ENCODE assay signal across 22 mouse cellular contexts in genomic region chr17:64248246-64248645, GRCm38 (mm10).
DNase-seq lines count a peak whose midpoint lies in the region; ATAC-seq and TF ChIP-seq lines count a peak whose summit lies in the region.
"Had no signal": no experiment of that assay in that cellular context is flagged by ENCODE, and none has a peak within 500 bp of the region (broad histone marks: within the 10 kb centered on the region; RNA-seq: fewer than 3 reads in every experiment).

No protein-coding gene starts in this region.

- H3K27me3 ChIP-seq in forebrain, postnatal 0 days (ENCODE audit: insufficient read depth, low read length) = no peaks in the 10 kb centered on the region
- no peaks in the 10 kb centered on the region for H3K27me3 ChIP-seq in forebrain, embryonic 12.5 days
- H3K27me3 ChIP-seq in liver, postnatal 0 days (ENCODE audit: insufficient read depth, low read length) = no peaks in the 10 kb centered on the region
- H3K27me3 ChIP-seq: hindbrain, embryonic 12.5 days; kidney, embryonic 15.5 days; neural tube, embryonic 12.5 days had no signal

- no peak for TF ChIP-seq EP300 in liver, postnatal 0 days (IDR thresholded peaks at IDR 0.05; ENCODE audit: low read depth)

- no peaks in the 10 kb centered on the region for H3K9me3 ChIP-seq in forebrain, postnatal 0 days (ENCODE audit: low read length)
- no peaks in the 10 kb centered on the region for H3K9me3 ChIP-seq in forebrain, embryonic 12.5 days
- H3K9me3 ChIP-seq in liver, postnatal 0 days (ENCODE audit: low read length) = no peaks in the 10 kb centered on the region
- H3K9me3 ChIP-seq: kidney, embryonic 15.5 days; limb, embryonic 10.5 days; neural tube, embryonic 12.5 days had no signal

- no peak overlapping the region for H3K27ac ChIP-seq in forebrain, postnatal 0 days (ENCODE audit: low read depth, low read length)
- H3K27ac ChIP-seq in forebrain, embryonic 12.5 days = no peak overlapping the region
- H3K27ac ChIP-seq in liver, postnatal 0 days (ENCODE audit: low read depth) = no peak overlapping the region
- H3K27ac ChIP-seq: hindbrain, embryonic 12.5 days; kidney, embryonic 15.5 days; limb, embryonic 10.5 days; macrophage; neural tube, embryonic 12.5 days had no signal

- H3K4me1 ChIP-seq in forebrain, postnatal 0 days (ENCODE audit: insufficient read depth) = no peaks in the 10 kb centered on the region
- H3K4me1 ChIP-seq in forebrain, embryonic 12.5 days = 0 out of 2 replicates have a peak, but pooled peaks cover 5% of the 10 kb centered on the region
- H3K4me1 ChIP-seq in liver, postnatal 0 days (ENCODE audit: insufficient read depth) = no peaks in the 10 kb centered on the region
- H3K4me1 ChIP-seq: hindbrain, embryonic 12.5 days; neural tube, embryonic 12.5 days had no signal

- no peak overlapping the region for H3K4me3 ChIP-seq in forebrain, postnatal 0 days (ENCODE audit: low read depth, low read length)
- H3K4me3 ChIP-seq in forebrain, embryonic 12.5 days (replicated peaks) = no peak overlapping the region
- no peak overlapping the region for H3K4me3 ChIP-seq in liver, postnatal 0 days (ENCODE audit: low read depth, low read length)
- H3K4me3 ChIP-seq: erythroblast, embryonic 14.5 days; hindbrain, embryonic 12.5 days; kidney, embryonic 15.5 days; limb, embryonic 10.5 days; neural tube, embryonic 12.5 days had no signal

- no peaks in the 10 kb centered on the region for H3K36me3 ChIP-seq in forebrain, postnatal 0 days (ENCODE audit: insufficient read depth)
- no peaks in the 10 kb centered on the region for H3K36me3 ChIP-seq in forebrain, embryonic 12.5 days (replicated peaks)
- H3K36me3 ChIP-seq in liver, postnatal 0 days (replicated peaks; ENCODE audit: insufficient read depth, low read length) = no peaks in the 10 kb centered on the region
- H3K36me3 ChIP-seq: hindbrain, embryonic 12.5 days; kidney, embryonic 15.5 days; limb, embryonic 10.5 days; neural tube, embryonic 12.5 days had no signal

- no peak for TF ChIP-seq CTCF in forebrain, postnatal 0 days (IDR thresholded peaks at IDR 0.05; ENCODE audit: low read depth)
- TF ChIP-seq CTCF in liver, postnatal 0 days (IDR thresholded peaks at IDR 0.05; ENCODE audit: low read depth) = no peak

- 37% methylated on average over 3 of the region's 3 CpGs for WGBS in forebrain, postnatal 0 days
- 53% methylated on average over 3 of the region's 3 CpGs for WGBS in forebrain, embryonic 12.5 days
- WGBS in liver, postnatal 0 days (ENCODE audit: insufficient replicate concordance) = 69% methylated on average over 3 of the region's 3 CpGs

- no peak overlapping the region for H3K9ac ChIP-seq in forebrain, postnatal 0 days
- H3K9ac ChIP-seq in forebrain, embryonic 12.5 days = no peak overlapping the region
- no peak overlapping the region for H3K9ac ChIP-seq in liver, postnatal 0 days (replicated peaks)
- H3K9ac ChIP-seq: hindbrain, embryonic 12.5 days; kidney, embryonic 15.5 days; neural tube, embryonic 12.5 days had no signal

- DNase-seq in forebrain, postnatal 0 days = no peak
- DNase-seq in 3134 (ENCODE audit: extremely low read depth, insufficient read length, low spot score) = peak; percentile 29
- peak; percentile 68 for DNase-seq in Muller cell, postnatal 12 days (ENCODE audit: inconsistent ontology term)
- no peak for DNase-seq in kidney, postnatal 10 days
- no peak for DNase-seq in liver, postnatal 0 days
- DNase-seq in gastrocnemius, adult 8-10 months (ENCODE audit: low spot score in 2 of 2) = no peak
- DNase-seq: adrenal gland, postnatal 36 days; cerebellum, adult 2 months; cerebellum, postnatal 36 days; heart, postnatal 10 days; lung, adult 18-20 months had no signal

- no peak overlapping the region for H3K4me2 ChIP-seq in forebrain, postnatal 0 days (ENCODE audit: low read depth)
- H3K4me2 ChIP-seq in forebrain, embryonic 12.5 days = no peak overlapping the region
- no peak overlapping the region for H3K4me2 ChIP-seq in liver, postnatal 0 days (ENCODE audit: low read depth, low read length)
- H3K4me2 ChIP-seq: heart, embryonic 11.5 days; hindbrain, embryonic 12.5 days; kidney, embryonic 15.5 days; midbrain, embryonic 11.5 days; neural tube, embryonic 12.5 days had no signal

- peak; percentile 43; the same call in 1 of the 2 replicates for ATAC-seq in forebrain, postnatal 0 days
- ATAC-seq in forebrain, embryonic 12.5 days (ENCODE audit: low FRiP score) = no peak
- peak; percentile 58 to 59 for ATAC-seq in hematopoietic stem cell, adult 5-6 weeks (replicated peaks in 1 of 2; ENCODE audit: insufficient read depth in 1 of 2, low FRiP score in 2 of 2, low TSS enrichment in 1 of 2, low read depth in 1 of 2, poor library complexity in 2 of 2, severe bottlenecking in 2 of 2)
- no peak for ATAC-seq in liver, postnatal 0 days
- ATAC-seq: forebrain, embryonic 14.5 days had no signal

Comparison
In these comparisons a context has a peak if more than half of its experiments do, and no peak if none do; other contexts are left out.
1. ATAC-seq: peak in forebrain, postnatal 0 days (single experiment) and hematopoietic stem cell, adult 5-6 weeks (2 of 2); none in forebrain, embryonic 12.5 days (single experiment) and liver, postnatal 0 days (single experiment).
2. DNase-seq: peak in 3134 (single experiment) and Muller cell, postnatal 12 days (single experiment); none in forebrain, postnatal 0 days (single experiment), kidney, postnatal 10 days (single experiment), liver, postnatal 0 days (single experiment) and gastrocnemius, adult 8-10 months (0 of 2).